Mouse (Mus musculus) mouse embryonic stem cell (cell line): ENCODE measurements around the gene Atp8a2.

Experiments
- in situ Hi-C, 2 experiments: fragments of 300-500 bp; cut with MboI; formaldehyde crosslinking; loops; 1 replicate in 1 of 2; 3 replicates in 1 of 2; pipeline ENCODE4 v1.14.3; 2019 to 2020; ENCODE audit warnings: low sequenced_read_pairs in 2 of 2, low pct_unique_long_range_greater_than_20kb in 1 of 2, mixed read lengths in 1 of 2; ENCODE audit not compliant: unreplicated experiment in 1 of 2

Gene Atp8a2

GRCm38 (mm10) chr14:60072496-60072895, 124.5 kb downstream of the Atp8a2 start:
- in situ Hi-C loops = no loop called here

GRCm38 (mm10) chr14:60065186-60065585, 131.8 kb downstream of the Atp8a2 start:
- in situ Hi-C loops = no loop called here

- in situ Hi-C loops = no loop called here
Measured at GRCm38 (mm10) chr14:60061023-60061422, 136.0 kb downstream of the Atp8a2 start.

DNA sequence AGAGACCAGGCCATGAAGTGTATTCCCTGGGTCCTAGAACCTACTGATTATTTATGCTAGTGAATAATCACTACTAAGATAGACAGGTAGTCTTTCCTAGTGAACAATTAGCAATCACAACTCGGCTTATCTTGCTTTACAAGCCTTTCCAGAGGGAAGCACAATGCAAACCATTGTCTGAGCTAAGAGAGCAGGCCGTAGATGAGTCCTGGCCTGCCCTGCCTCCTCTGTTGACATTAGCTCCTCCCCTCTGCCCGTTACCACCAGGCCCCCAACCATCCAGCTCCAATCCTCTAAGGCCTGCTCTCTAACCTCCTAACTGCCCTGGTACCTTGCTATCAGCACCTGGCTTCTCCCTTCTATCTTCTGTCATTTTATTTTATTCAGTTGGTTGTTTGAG, 138.1 kb downstream of the Atp8a2 start:
- in situ Hi-C loops = no loop called here

DNA sequence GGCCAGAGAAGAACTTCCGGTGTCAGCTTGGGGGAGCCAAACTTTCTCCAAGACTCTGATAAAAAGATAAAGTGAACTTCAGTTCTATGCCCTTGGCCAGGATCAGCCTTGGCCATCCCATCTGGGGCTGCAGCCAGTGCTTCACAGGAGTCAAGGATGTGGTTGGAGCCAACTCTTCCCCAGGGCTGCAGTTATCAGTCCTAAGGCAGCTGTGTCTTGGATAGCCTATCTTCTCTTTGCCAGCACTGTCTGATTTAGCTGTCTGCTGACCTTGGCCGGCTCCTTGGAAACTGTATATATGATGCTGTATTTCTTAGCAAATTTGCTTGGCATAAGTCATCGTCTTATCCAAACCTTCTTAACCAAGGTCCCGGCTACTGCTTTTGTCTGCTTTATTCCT, 141.7 kb downstream of the Atp8a2 start:
- in situ Hi-C loops = no loop called here

- in situ Hi-C loops = no loop called here
Measured at GRCm38 (mm10) chr14:60030666-60031065, 166.3 kb downstream of the Atp8a2 start.

GRCm38 (mm10) chr14:60027139-60027538, 169.8 kb downstream of the Atp8a2 start:
- in situ Hi-C loops = no loop called here

DNA sequence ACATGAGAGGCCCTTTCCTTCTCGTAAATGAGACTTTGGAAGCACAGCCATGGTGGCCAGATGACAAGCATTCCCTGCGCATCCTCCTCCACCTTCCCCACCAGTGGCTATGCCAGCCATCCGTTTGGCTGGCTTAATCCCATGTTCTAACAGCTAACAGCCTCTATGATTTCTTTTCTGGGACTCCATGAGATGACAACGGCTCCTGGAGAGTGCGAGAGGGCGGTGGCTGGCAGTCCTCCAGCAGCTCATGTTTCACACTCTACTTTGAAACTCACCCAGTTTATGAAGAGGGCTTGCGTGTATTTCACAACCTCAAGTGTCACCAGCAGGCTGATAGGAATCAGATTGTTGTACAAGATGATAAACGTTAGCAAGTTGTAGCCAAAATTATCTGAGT, 170.3 kb downstream of the Atp8a2 start:
- in situ Hi-C loops = no loop called here

DNA sequence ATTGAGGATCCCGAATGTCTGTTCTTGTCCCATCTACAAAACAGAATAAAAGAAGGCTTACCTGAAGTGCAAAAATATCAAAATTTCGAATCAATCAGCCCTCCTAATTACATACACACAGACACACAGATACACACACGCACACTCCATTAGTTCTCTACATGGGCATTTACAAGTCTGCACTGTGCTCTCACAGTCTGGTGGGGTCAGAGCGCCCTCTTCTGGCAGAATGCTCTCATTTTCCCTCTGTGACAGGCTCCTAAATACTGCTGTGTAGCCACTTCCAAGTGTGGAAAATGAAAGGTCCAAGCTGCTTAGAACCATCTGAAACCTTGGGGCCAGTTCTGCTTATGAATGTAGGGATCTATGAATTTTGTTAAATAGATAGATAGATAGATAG, 181.1 kb downstream of the Atp8a2 start:
- in situ Hi-C loops = loop anchor here (5.0 to 10.0 kb wide), 2 partner anchors 404 to 411 kb away; no protein-coding TSS in a partner anchor

DNA sequence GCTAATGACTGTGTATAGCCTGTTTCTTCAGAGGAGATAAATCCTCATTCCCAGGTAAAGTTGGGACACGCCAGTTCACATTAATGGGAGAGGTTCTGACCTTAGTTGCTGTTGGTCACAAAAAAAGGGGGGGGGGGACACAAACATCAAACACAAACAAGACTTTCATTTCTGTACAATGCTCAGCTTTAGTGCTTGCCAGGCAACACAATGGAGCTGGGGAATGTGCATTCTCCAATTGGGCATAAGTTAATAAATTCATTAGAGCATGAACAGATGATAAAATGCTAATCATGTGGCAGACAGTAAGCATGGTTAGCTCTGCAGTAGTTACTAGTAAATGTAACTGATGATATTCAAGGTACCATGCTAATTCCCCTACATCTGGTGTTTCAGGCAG, 195.2 kb downstream of the Atp8a2 start:
- in situ Hi-C loops = no loop called here

GRCm38 (mm10) chr14:59988860-59989259, 208.1 kb downstream of the Atp8a2 start:
- in situ Hi-C loops = no loop called here

GRCm38 (mm10) chr14:59987975-59988374, 209.0 kb downstream of the Atp8a2 start:
- in situ Hi-C loops = no loop called here

- in situ Hi-C loops = no loop called here
Measured at GRCm38 (mm10) chr14:59978007-59978406, 219.0 kb downstream of the Atp8a2 start.

DNA sequence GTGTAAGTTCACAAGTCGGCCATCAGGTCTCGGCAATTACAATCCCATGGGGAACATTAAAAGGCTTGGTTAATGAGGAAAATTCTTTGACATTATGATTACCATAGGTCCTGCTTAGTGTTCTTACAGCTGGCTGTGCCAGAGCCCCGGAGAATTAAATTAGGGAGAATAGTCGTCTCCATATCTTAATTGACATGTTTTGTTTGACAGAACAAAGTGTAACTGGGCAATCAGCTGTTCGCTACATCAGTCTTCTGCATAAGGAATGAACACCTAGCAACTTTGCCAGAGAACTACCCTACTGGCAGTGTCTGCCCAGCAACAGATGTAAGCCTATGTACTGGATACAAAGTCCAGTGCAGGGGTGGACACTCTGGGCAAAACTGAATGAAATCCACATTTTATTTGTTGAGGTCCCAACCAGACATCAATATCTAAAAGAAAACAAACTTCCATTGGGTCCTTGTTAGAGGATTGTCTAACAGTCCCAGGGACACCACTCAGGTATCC, 225.7 kb downstream of the Atp8a2 start:
- in situ Hi-C loops = no loop called here

DNA sequence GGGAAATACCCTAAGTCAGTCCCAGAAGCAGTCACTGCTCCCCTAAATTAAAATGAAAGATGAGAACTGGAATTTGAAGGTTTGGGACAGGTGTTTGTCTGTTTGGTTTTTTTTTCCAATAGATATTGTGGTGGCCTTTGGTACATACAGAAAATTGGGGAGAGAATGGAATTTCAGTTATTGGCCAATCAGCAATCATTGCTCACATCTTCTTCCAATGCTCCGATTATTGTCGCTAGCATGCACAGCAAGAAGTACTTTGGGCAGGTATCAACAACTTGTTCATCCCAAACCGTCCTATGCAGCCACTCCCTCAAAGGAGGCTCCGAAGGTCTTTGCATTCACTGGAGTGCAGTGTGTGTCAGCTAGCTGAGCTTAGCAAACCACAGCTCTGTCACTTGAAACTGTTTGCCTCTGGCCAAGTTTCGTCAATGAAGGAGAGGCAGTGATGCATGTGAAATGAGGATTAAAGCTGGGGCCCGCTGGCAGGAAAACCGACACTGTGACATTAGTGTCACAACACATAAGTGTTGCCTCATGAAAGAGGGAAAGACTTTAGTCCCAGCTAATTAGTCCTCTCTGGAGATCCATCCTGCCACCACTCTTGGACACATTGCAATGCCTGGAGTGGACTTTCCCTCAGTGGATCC, 227.4 kb downstream of the Atp8a2 start:
- in situ Hi-C loops = no loop called here

GRCm38 (mm10) chr14:59967847-59968550, 229.0 kb downstream of the Atp8a2 start:
- in situ Hi-C loops = no loop called here

DNA sequence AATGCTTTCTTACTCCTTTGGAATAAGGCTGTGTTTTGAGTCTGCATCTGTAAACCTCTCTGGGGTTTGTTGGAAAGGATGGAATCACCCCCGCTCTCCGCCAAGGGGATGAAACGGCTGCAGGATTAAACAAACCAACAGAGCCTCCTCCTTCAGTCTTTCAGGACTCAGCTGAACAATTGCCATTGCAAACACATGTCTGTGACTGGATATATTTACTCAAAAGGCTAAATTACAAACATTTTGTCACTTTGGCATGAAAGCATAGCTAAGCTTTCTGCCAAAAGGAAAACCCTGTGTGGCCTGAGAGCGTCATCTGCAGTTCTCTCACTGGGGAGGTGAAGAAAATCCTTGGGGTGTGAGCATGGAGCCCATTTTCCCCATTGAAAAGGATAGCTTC, 230.0 kb downstream of the Atp8a2 start:
- in situ Hi-C loops = no loop called here

GRCm38 (mm10) chr14:59964569-59964968, 232.4 kb downstream of the Atp8a2 start:
- in situ Hi-C loops = no loop called here

DNA sequence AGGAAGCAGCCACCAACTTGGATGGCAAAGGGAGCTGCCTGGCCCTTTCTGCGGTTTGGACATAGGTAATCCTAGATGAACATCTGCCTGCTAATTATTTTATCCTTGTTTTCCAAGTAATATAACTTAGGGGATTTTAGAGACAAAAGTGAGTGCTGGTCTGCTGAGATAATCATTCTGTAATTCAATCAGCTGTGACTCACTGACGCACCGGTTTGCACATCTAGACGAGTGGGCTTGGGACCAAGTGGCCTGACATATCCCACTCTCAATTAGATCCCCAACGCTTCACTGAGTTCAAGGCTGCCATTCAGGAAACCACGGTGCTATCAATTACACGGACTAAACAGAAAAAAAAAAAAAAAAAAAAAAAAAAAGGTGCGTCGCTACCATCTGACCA, 236.0 kb downstream of the Atp8a2 start:
- in situ Hi-C loops = no loop called here
